Mouse (Mus musculus) heart, adult 2 months (tissue): ENCODE data around the gene Acot3. TPM values are rescaled to one million over a fixed set of nuclear protein-coding genes. Genes with fewer than 3 reads are reported as not detected.
"Not testable (repeated sequence)": the region's sequence is repeated elsewhere in the genome, so short reads cannot be mapped to it uniquely, and the experiment has no call there.

Experiments
- DNase-seq, 2 experiments: peaks; one replicate each; pipeline ENCODE4 v3.0.0; 2021
- H3K27ac ChIP-seq: fragments of 200-600 bp; 2 replicates; pipeline ENCODE4 v1.8.1; 2022
- H3K27me3 ChIP-seq: fragments of 200-500 bp; 2 replicates; pipeline ENCODE4 v1.6.1; 2012; ENCODE audit warnings: mild to moderate bottlenecking, low read length, inconsistent platforms, mixed read lengths; ENCODE audit not compliant: control insufficient read depth, insufficient read depth
- H3K36me3 ChIP-seq: fragments of 200-500 bp; 2 replicates; pipeline ENCODE4 v1.6.1; 2012; ENCODE audit warnings: low read length, inconsistent platforms; ENCODE audit not compliant: control insufficient read depth, insufficient read depth
- H3K4me1 ChIP-seq: fragments of 200-500 bp; 2 replicates; pipeline ENCODE4 v1.6.1; 2011; ENCODE audit warnings: low read length; ENCODE audit not compliant: control insufficient read depth, insufficient read depth
- H3K4me3 ChIP-seq: fragments of 200-600 bp; 2 replicates; pipeline ENCODE4 v1.8.1; 2022
- H3K79me2 ChIP-seq: fragments of 200-500 bp; replicated peaks from 2 replicates; pipeline ENCODE4 v1.6.1; 2012; ENCODE audit warnings: mild to moderate bottlenecking, inconsistent platforms, low read length, moderate library complexity, mixed read lengths; ENCODE audit not compliant: control insufficient read depth, insufficient read depth
- H3K9ac ChIP-seq: fragments of 200-500 bp; 2 replicates; pipeline ENCODE4 v1.6.1; 2012; ENCODE audit warnings: low read depth, mild to moderate bottlenecking, control low read depth, inconsistent platforms, low read length, mixed read lengths
- CTCF ChIP-seq: fragments of 200-600 bp; IDR thresholded peaks from 2 replicates; pipeline ENCODE4 v1.8.1; 2022; ENCODE audit warnings: antibody characterized with exemption, mild to moderate bottlenecking, moderate library complexity
- EP300 ChIP-seq: fragments of 200-500 bp; IDR thresholded peaks from 2 replicates; pipeline ENCODE4 v1.6.1; 2011; ENCODE audit warnings: low read depth, low read length, control low read depth; ENCODE audit not compliant: insufficient read depth
- POLR2A ChIP-seq: fragments of 200-500 bp; IDR thresholded peaks from 2 replicates; pipeline ENCODE4 v1.6.1; 2011; ENCODE audit warnings: mild to moderate bottlenecking, low read depth, low read length, control low read depth; ENCODE audit not compliant: insufficient read depth
- WGBS: fragments of 180-500 bp; shearing (Covaris S2); methylation state at CpG from one replicate; pipeline ENCODE4 v1.1.7; 2018; 5-methylcytosine and 5-hydroxymethylcytosine counted together
- intact Hi-C: fragments of 180-260 bp; cut with DNase I; formaldehyde crosslinking; loops from one replicate; pipeline ENCODE4 v1.15.1; 2025
- polyA plus RNA-seq: library from polyadenylated mRNA; depleted of rRNA; stranded (reverse); fragments of >200 nt; gene quantifications from 2 replicates; pipeline ENCODE4 v1.2.3, GENCODE M21; 2012
- total RNA-seq, 2 experiments: library from RNA; stranded (reverse); gene quantifications; 2 replicates each; pipeline ENCODE4 v1.2.3; 2021

Acot3 gene
- total and polyA plus RNA-seq, 3 experiments, result 0.57 to 0.84 (median 0.84) TPM

DNA sequence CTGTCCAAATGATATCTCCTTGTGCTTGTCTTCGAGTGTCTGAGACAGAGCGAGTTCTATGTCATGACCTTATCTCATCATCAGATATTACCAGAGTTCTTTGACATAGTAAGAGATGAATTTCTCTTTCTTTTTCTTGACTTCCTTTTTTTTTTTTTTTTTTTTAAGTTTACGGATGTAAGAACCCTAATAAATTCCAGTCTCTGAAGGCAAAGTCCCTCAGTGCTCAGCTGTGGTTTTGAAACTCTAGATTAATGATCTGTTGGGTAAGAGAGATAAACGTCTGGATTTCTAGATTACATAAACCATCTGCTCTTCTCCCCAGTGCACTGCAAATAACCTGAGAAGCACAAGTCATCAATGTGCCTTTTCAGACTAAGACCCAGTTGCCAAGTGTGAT is 17.8 kb upstream of the Acot3 start:
- Histone ChIP-seq H3K4me1 (0 out of 2 replicates have a peak, but pooled peaks cover 1% of the 10 kb centered on the region), H3K27ac (no peak overlapping the region), H3K27me3 (no peaks in the 10 kb centered on the region), H3K79me2 (no peaks in the 10 kb centered on the region; the same call in 1 of the 2 replicates), H3K4me3 (no peak overlapping the region), H3K9ac (no peak overlapping the region), H3K36me3 (no peaks in the 10 kb centered on the region)
- intact Hi-C loops, result loop anchor here (5.0 to 10.0 kb wide), 2 partner anchors 47 to 319 kb away; partner anchors contain the start of gene Acot2
- 60% methylated on average over 4 of the region's 4 CpGs for WGBS
- no peak for TF ChIP-seq POLR2A
- no peak for TF ChIP-seq EP300
- TF ChIP-seq CTCF, result no peak
- DNase-seq, result no peak

DNA sequence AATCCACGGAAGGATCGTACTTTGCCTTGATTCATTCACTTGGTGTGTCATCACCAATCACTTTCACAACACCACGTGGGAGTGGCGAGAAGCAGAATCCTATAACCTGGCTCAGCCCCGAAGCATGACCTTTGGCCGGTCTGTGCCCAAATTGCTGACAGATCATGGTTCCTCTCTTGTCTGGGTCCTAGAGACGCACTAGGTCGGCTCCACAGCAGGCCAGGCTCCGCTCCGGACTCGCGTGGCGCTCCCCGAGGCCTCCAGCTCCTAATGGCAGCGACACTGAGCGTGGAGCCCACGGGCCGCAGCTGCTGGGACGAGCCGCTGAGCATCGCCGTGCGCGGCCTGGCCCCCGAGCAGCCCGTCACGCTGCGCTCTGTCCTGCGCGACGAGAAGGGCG is 13.7 kb upstream of the Acot3 start, which contains the start of gene Acot4:
Gene Acot4 (plus strand): TSS at position 139 of the 400 bp plus-strand sequence.
- H3K4me1 ChIP-seq, H3K27me3 ChIP-seq, H3K36me3 ChIP-seq, H3K79me2 ChIP-seq, H3K27ac ChIP-seq: not testable (repeated sequence)
- intact Hi-C loops, result loop anchor here (10.0 kb wide), 1 partner anchor 323 kb away; no protein-coding TSS in a partner anchor
- H3K4me3 ChIP-seq, result peak within 1 kb of the TSS; percentile 52
- peak within 1 kb of the TSS; percentile 51 for H3K9ac ChIP-seq
- DNase-seq, result peak in 1 of 2 experiments; percentile 33
- 9% methylated on average over 32 of the region's 32 CpGs for WGBS

DNA sequence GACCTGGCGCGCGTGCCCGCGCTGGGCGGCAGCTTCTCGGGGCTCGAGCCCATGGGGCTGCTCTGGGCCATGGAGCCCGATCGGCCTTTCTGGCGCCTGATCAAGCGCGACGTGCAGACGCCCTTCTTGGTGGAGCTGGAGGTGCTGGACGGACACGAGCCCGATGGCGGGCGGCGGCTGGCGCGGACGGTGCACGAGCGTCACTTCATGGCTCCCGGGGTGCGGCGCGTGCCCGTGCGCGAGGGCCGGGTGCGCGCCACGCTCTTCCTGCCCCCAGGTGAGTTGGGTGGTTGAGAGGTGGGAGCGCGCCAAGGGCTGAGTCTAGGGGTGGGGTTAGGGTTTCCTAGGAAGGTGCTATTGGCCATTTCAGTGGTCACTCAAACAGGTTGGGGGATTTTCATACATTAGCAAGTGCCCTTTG is 13.2 kb upstream of the Acot3 start, which contains the start of gene Gm49366:
Gene Gm49366 (plus strand): TSS at position 245 of the 421 bp plus-strand sequence.
- peak in 1 of 2 experiments; percentile 47 for DNase-seq
- not testable (repeated sequence) for H3K27me3 ChIP-seq, H3K4me1 ChIP-seq, H3K27ac ChIP-seq, H3K36me3 ChIP-seq, H3K79me2 ChIP-seq
- WGBS, result 2% methylated on average over 39 of the region's 39 CpGs
- intact Hi-C loops, result loop anchor here (10.0 kb wide), 1 partner anchor 324 kb away; no protein-coding TSS in a partner anchor
- H3K9ac ChIP-seq, result peak within 1 kb of the TSS; percentile 51
- peak within 1 kb of the TSS; percentile 52 for H3K4me3 ChIP-seq

DNA sequence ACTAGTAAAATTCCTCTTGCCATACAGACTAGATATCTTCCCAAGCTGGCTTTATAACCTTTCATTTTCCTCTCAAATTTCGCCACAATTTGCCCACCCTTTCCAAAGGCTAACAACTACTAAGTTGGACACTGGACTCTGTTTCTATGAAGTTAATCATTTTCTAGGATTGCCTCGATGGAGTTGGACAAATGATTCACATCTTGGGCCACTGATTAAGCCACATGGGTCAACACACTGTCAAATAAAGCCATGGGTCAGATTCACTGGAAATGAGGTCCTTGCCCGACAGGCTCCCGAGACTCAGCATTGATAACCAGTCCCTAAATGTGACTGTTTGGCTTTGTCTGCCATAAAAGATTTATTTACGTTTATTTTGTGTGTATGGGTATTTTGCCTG is 9.7 kb upstream of the Acot3 start:
- TF ChIP-seq CTCF (no peak), POLR2A (no peak), EP300 (no peak)
- Histone ChIP-seq H3K36me3 (no peaks in the 10 kb centered on the region), H3K27ac (no peak overlapping the region), H3K9ac (no peak overlapping the region), H3K79me2 (no peaks in the 10 kb centered on the region), H3K4me1 (0 out of 2 replicates have a peak, but pooled peaks cover 1% of the 10 kb centered on the region), H3K4me3 (no peak overlapping the region), H3K27me3 (no peaks in the 10 kb centered on the region)
- intact Hi-C loops, result no loop called here
- 87% methylated on average over 5 of the region's 5 CpGs for WGBS
- DNase-seq, result no peak

DNA sequence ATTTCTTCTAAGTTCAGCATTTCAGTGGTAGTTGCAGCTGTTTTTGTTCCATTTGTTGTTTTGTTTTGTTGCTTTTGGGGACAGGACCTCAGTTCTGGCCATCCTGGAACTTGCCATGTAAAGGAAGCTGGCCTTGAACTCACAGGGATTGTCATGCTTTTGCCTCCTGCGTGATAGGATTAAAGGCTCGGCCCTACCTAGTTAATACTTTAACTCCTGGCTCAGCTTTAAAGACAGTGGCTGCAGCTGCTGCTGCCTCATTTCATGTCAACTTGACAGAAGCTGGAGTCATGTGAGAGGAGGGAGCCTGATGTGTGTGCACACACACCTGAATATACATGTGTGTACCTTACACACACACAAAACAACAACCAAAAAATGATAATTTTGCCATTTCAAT is 7.9 kb upstream of the Acot3 start:
- no peaks in the 10 kb centered on the region for H3K36me3 ChIP-seq
- H3K4me3 ChIP-seq, result no peak overlapping the region
- intact Hi-C loops, result no loop called here
- H3K9ac ChIP-seq, result no peak overlapping the region
- no peak for DNase-seq
- H3K4me1 ChIP-seq, result no peaks in the 10 kb centered on the region
- 62% methylated on average over 2 of the region's 2 CpGs for WGBS
- H3K27ac ChIP-seq, result no peak overlapping the region
- no peaks in the 10 kb centered on the region for H3K79me2 ChIP-seq
- H3K27me3 ChIP-seq, result no peaks in the 10 kb centered on the region
- TF ChIP-seq POLR2A (no peak), CTCF (no peak), EP300 (no peak)

DNA sequence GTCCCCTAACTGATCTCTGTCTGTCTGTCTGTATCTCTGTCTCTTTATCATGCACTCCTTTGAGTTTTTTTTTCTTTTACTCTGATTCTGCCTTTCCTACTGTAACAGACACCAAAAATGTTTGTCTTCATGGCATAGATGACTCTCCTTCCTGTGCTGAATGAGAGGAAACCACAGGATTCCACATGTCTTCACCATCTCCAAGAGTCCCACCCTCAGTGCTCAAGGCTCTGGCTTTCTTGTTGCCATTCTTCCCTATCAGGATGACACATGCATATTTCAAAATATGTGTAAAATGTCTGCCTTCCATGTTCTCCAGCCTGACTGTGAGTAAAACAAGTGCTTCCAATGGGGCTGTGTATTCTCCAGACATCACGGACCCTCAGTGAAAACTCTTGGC is 5.0 kb upstream of the Acot3 start:
- no peak for TF ChIP-seq CTCF
- no peak for TF ChIP-seq POLR2A
- no peak for TF ChIP-seq EP300
- Histone ChIP-seq H3K4me3 (no peak overlapping the region), H3K4me1 (no peaks in the 10 kb centered on the region), H3K27me3 (no peaks in the 10 kb centered on the region), H3K79me2 (no peaks in the 10 kb centered on the region), H3K36me3 (no peaks in the 10 kb centered on the region), H3K27ac (no peak overlapping the region), H3K9ac (no peak overlapping the region)
- 98% methylated on average over 1 of the region's 1 CpGs for WGBS
- DNase-seq, result no peak
- intact Hi-C loops, result no loop called here

DNA sequence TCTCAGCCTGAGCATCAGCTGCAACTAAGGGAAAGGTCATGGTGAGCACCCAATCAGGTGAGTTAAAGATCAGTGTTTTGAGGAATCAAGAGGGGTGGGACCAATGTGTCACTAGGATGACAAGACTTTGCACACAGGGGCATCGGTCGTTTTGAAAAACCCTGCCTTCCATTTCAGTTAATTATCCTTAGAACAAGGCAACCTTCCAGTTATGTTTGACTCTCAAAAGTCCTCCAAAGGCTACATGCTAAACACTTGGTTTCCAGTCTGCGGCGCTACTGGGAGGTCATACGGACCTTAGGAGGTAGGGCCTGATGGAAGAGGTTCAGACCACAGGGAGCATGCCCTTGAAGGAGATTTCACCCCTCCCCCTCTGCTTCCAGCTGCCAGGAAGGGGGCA is 1.2 kb upstream of the Acot3 start:
- H3K27me3 ChIP-seq, H3K36me3 ChIP-seq, H3K4me1 ChIP-seq, H3K4me3 ChIP-seq, H3K9ac ChIP-seq, intact Hi-C loops, DNase-seq, H3K27ac ChIP-seq, H3K79me2 ChIP-seq: not testable (repeated sequence)
- WGBS, result 84% methylated on average over 5 of the region's 5 CpGs
